Mouse (Mus musculus) adrenal gland (tissue): ENCODE data around the gene Gps2.

Experiments
- intact Hi-C: fragments of 180-260 bp; cut with DNase I; formaldehyde crosslinking; loops from one replicate; pipeline ENCODE4 v1.15.1; 2025

The Gps2 gene

GRCm38 (mm10) chr11:69934681-69935080 lies 21.0 kb downstream of the Gps2 start:
- intact Hi-C loops = loop anchor here (1.0 to 10.0 kb wide), 2 partner anchors 15 to 280 kb away; partner anchors contain the start of gene Slc16a11

- intact Hi-C loops = loop anchor here (10.0 kb wide), 1 partner anchor 279 kb away; the partner anchor contains the start of gene Slc16a11
Measured at GRCm38 (mm10) chr11:69935137-69935879, 21.6 kb downstream of the Gps2 start, which contains the start of gene Ybx2. Gene Ybx2 (plus strand): TSS chr11:69935796.

- intact Hi-C loops = loop anchor here (10.0 kb wide), 1 partner anchor 279 kb away; the partner anchor contains the start of gene Slc16a11
Measured at GRCm38 (mm10) chr11:69936156-69936555, 22.5 kb downstream of the Gps2 start.

GRCm38 (mm10) chr11:69936714-69937347 lies 23.1 kb downstream of the Gps2 start:
- intact Hi-C loops = loop anchor here (10.0 kb wide), 1 partner anchor 278 kb away; the partner anchor contains the start of gene Slc16a11

GRCm38 (mm10) chr11:69937385-69937784 lies 23.7 kb downstream of the Gps2 start:
- intact Hi-C loops = loop anchor here (10.0 kb wide), 1 partner anchor 277 kb away; the partner anchor contains the start of gene Slc16a11

GRCm38 (mm10) chr11:69937834-69938233 lies 24.1 kb downstream of the Gps2 start:
- intact Hi-C loops = loop anchor here (10.0 kb wide), 1 partner anchor 277 kb away; the partner anchor contains the start of gene Slc16a11

GRCm38 (mm10) chr11:69938401-69938979 lies 24.8 kb downstream of the Gps2 start:
- intact Hi-C loops = loop anchor here (10.0 kb wide), 1 partner anchor 276 kb away; the partner anchor contains the start of gene Slc16a11

GRCm38 (mm10) chr11:69939181-69939580 lies 25.5 kb downstream of the Gps2 start:
- intact Hi-C loops = loop anchor here (10.0 kb wide), 1 partner anchor 276 kb away; the partner anchor contains the start of gene Slc16a11

GRCm38 (mm10) chr11:69939731-69940130 lies 26.0 kb downstream of the Gps2 start:
- intact Hi-C loops = loop anchor here (10.0 kb wide), 1 partner anchor 275 kb away; the partner anchor contains the start of gene Slc16a11

GRCm38 (mm10) chr11:69940962-69941361 lies 27.3 kb downstream of the Gps2 start:
- intact Hi-C loops = no loop called here

GRCm38 (mm10) chr11:69945216-69945615 lies 31.5 kb downstream of the Gps2 start:
- intact Hi-C loops = no loop called here

GRCm38 (mm10) chr11:69945997-69946891 lies 32.6 kb downstream of the Gps2 start:
- intact Hi-C loops = no loop called here

- intact Hi-C loops = no loop called here
Measured at GRCm38 (mm10) chr11:69947337-69948065, 33.8 kb downstream of the Gps2 start.

GRCm38 (mm10) chr11:69948066-69948762 lies 34.5 kb downstream of the Gps2 start, which contains the start of gene Slc2a4:
Gene Slc2a4 (minus strand): TSS chr11:69948188.
- intact Hi-C loops = no loop called here

- intact Hi-C loops = loop anchor here (1.0 kb wide), 1 partner anchor 14 kb away; no protein-coding TSS in a partner anchor
Measured at GRCm38 (mm10) chr11:69948763-69949150, 35.1 kb downstream of the Gps2 start.

GRCm38 (mm10) chr11:69950807-69951459 lies 37.2 kb downstream of the Gps2 start:
- intact Hi-C loops = no loop called here

- intact Hi-C loops = no loop called here
Measured at GRCm38 (mm10) chr11:69952274-69952673, 38.6 kb downstream of the Gps2 start.

GRCm38 (mm10) chr11:69953267-69953915 lies 39.7 kb downstream of the Gps2 start:
- intact Hi-C loops = no loop called here
